Mouse (Mus musculus) liver, embryonic 13.5 days (tissue): ENCODE measurements around the gene Rpl7a. TPM values are rescaled to one million over a fixed set of nuclear protein-coding genes. Genes with fewer than 3 reads are reported as not detected.
"Not testable (repeated sequence)": the region's sequence is repeated elsewhere in the genome, so short reads cannot be mapped to it uniquely, and the experiment has no call there.

Experiments used
- ATAC-seq: fragments of 200-750 bp; cut with Nextera tagmentation; 2 replicates; pipeline ENCODE4 v1.8.0; 2017; ENCODE audit warnings: low read depth, mild to moderate bottlenecking, moderate number of reproducible peaks, moderate library complexity
- DNase-seq: peaks from one replicate; pipeline ENCODE4 v3.0.0; 2022
- H3K27ac ChIP-seq: fragments of 300-500 bp; sonication (generic); 2 replicates; pipeline ENCODE4 v1.5.1; 2015; ENCODE audit warnings: moderate library complexity, mild to moderate bottlenecking, inconsistent platforms
- H3K27me3 ChIP-seq: fragments of 300-500 bp; sonication (generic); 2 replicates; pipeline ENCODE4 v1.6.1; 2015; ENCODE audit warnings: mild to moderate bottlenecking, inconsistent platforms
- H3K36me3 ChIP-seq: fragments of 300-500 bp; sonication (generic); 2 replicates; pipeline ENCODE4 v1.6.1; 2015; ENCODE audit warnings: mild to moderate bottlenecking, inconsistent platforms
- H3K4me1 ChIP-seq: fragments of 300-500 bp; sonication (generic); replicated peaks from 2 replicates; pipeline ENCODE4 v1.6.1; 2015; ENCODE audit warnings: inconsistent platforms
- H3K4me2 ChIP-seq: fragments of 300-500 bp; sonication (generic); 2 replicates; pipeline ENCODE4 v1.6.1; 2015; ENCODE audit warnings: inconsistent platforms, mild to moderate bottlenecking, moderate library complexity
- H3K4me3 ChIP-seq: fragments of 300-500 bp; sonication (generic); replicated peaks from 2 replicates; pipeline ENCODE4 v1.5.1; 2015; ENCODE audit warnings: mild to moderate bottlenecking, inconsistent platforms
- H3K9ac ChIP-seq: fragments of 300-500 bp; sonication (generic); 2 replicates; pipeline ENCODE4 v1.6.1; 2015; ENCODE audit warnings: mild to moderate bottlenecking, inconsistent platforms
- H3K9me3 ChIP-seq: fragments of 300-500 bp; sonication (generic); replicated peaks from 2 replicates; pipeline ENCODE4 v1.6.1; 2016; ENCODE audit warnings: inconsistent platforms
- WGBS: fragments of 180-500 bp; shearing (Covaris S2); methylation state at CpG from one replicate; pipeline ENCODE4 v1.1.7; 2015; ENCODE audit not compliant: insufficient replicate concordance; 5-methylcytosine and 5-hydroxymethylcytosine counted together
- polyA plus RNA-seq: library from polyadenylated mRNA; unstranded; fragments of >200 nt; fragmentation: Nextera tagmentation; extraction: Ambion mirVana; gene quantifications from 2 replicates; pipeline ENCODE4 v1.2.1, GENCODE M21; 2015

Gene Rpl7a
- polyA plus RNA-seq = 557 and 577 TPM in 2 replicates

DNA sequence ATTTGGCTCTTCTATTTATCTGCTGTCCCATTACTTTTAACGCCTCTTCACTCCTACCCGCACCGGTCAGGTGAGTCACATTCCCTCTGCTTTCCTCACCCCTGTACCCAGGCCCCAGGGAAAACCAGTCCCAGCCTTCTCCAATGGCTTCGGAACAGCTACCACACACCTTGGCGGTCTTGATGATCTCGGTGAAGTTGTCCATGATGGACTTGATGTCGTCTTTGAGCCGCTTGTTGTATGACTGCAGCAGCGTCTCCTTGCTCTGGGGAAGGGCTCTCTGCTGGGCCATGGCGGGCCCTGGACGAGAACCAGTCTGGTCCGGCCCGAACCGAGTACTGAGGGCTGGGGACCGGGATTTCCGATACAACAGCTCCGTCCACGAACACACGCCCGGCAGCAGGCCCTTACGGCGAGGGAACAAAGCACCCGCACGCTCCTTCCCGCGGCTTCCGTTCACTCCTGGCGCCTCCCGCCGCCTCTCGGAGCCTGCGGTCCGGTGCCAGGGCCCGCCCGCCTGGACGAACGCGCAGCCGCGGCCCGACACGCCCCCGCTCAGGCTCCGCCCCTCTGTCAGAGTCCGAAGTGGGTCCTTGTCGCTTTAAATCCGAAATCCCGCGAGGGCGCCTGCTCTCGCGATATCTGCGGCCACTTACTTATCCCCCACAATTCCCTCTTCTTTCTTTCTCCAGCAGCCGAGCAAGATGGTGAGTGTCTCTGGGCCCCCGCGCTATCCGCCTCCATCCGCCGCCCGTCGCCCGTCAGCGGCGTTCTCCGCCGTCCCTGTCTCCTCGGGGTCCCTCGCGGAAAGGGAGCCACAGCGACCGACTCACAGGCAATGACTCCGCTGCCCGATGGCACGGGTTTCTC is at the start of gene Rpl7a, which contains the start of gene Med22:
Gene Rpl7a (plus strand): TSS at position 641 of the 870 bp plus-strand sequence.
Gene Med22 (minus strand): TSS at position 554 of the 870 bp plus-strand sequence.
- peak; percentile 99 for DNase-seq
- H3K4me3 ChIP-seq = peak within 1 kb of the TSS; percentile 77
- H3K4me2 ChIP-seq = peak within 1 kb of the TSS; percentile 97
- WGBS = under 1% methylated on average over 74 of the region's 74 CpGs
- H3K9ac ChIP-seq = peak within 1 kb of the TSS; percentile 98
- no peaks in the 10 kb centered on the region for H3K27me3 ChIP-seq
- peaks cover 72% of the 10 kb centered on the region for H3K36me3 ChIP-seq
- H3K9me3 ChIP-seq = no peaks in the 10 kb centered on the region
- peak within 1 kb of the TSS; percentile 94 for H3K27ac ChIP-seq
- ATAC-seq = peak; percentile 89
- peaks cover 69% of the 10 kb centered on the region for H3K4me1 ChIP-seq

DNA sequence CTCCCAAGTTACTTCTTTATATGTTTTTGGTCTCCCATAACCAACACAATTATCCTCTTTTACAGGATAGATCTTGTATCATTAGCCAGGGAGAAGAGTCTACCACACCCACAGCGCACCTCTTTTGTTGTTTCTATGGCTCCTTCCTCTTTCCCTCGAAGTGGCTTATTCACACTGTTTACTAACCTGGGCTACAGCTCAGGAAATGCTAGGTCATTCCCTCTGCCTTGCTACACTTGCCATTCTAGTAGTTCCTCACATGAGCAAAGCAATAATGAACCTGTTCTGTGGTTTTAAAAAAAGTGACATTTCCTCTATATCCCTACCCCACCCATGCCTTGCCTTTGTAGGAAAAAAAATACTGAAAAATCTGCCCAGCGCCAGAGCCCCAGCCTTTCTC is 47.7 kb upstream of the Rpl7a start:
- Histone ChIP-seq H3K36me3 (no peaks in the 10 kb centered on the region), H3K27ac (no peak overlapping the region), H3K9me3 (no peaks in the 10 kb centered on the region), H3K4me3 (no peak overlapping the region), H3K4me1 (no peaks in the 10 kb centered on the region), H3K4me2 (no peak overlapping the region), H3K9ac (no peak overlapping the region), H3K27me3 (no peaks in the 10 kb centered on the region; the same call in 1 of the 2 replicates)
- DNase-seq (no peak), ATAC-seq (no peak)
- 42% methylated on average over 3 of the region's 3 CpGs for WGBS

DNA sequence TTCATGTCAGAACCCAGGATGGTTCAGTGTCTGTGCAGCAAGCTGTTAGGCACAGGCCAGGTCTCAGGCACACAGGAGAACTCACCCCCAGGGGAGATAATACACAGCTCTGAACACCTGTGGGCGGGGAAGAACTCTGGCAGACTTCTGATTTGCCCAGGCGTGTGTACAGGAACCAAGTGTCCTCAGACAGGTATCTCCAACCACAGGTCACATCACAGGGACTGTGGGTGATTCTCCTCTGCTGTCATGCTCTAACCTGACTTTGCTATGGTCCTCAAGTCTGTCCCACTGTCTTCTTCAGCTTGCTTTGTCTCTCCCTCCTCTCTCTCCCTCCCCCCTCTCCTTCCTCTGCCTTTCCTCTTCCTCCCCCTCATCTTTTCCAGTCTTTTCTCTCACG is 45.7 kb upstream of the Rpl7a start, which contains the start of gene Abo:
Gene Abo (minus strand): TSS at position 101 of the 400 bp plus-strand sequence.
- no peak for ATAC-seq
- WGBS = 47% methylated on average over 3 of the region's 3 CpGs
- Histone ChIP-seq H3K27me3 (no peaks in the 10 kb centered on the region; the same call in 1 of the 2 replicates), H3K36me3 (no peaks in the 10 kb centered on the region), H3K4me1 (no peaks in the 10 kb centered on the region), H3K9ac (no peak within 1 kb of the TSS), H3K9me3 (no peaks in the 10 kb centered on the region), H3K27ac (no peak within 1 kb of the TSS), H3K4me3 (no peak within 1 kb of the TSS), H3K4me2 (no peak within 1 kb of the TSS)
- DNase-seq = no peak

DNA sequence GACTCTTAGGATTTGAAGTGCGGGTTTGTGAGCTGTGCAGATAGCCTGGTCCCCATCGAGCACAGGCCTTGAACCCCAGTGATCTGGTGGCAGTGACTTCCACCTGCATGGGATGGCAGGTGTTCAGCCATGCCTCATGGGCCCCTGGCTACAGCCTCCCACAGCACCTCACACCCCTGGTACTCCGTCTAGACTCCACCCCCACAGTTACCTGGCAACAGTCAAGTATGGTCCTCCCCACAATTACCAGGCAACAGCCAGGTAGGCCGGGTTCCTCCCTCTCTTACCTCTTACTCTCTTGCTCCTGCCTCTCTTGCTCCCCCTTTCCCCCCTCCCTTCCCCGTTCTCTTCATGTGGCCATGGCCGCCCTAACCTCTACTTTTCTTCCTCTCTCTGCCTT is 39.9 kb upstream of the Rpl7a start:
- ATAC-seq (no peak), DNase-seq (no peak)
- H3K27me3 ChIP-seq = peaks cover 4% of the 10 kb centered on the region; the same call in 1 of the 2 replicates
- no peaks in the 10 kb centered on the region for H3K36me3 ChIP-seq
- H3K27ac ChIP-seq = no peak overlapping the region
- no peak overlapping the region for H3K4me3 ChIP-seq
- no peaks in the 10 kb centered on the region for H3K9me3 ChIP-seq
- no peak overlapping the region for H3K9ac ChIP-seq
- no peaks in the 10 kb centered on the region for H3K4me1 ChIP-seq
- H3K4me2 ChIP-seq = no peak overlapping the region
- WGBS = 37% methylated on average over 6 of the region's 6 CpGs

DNA sequence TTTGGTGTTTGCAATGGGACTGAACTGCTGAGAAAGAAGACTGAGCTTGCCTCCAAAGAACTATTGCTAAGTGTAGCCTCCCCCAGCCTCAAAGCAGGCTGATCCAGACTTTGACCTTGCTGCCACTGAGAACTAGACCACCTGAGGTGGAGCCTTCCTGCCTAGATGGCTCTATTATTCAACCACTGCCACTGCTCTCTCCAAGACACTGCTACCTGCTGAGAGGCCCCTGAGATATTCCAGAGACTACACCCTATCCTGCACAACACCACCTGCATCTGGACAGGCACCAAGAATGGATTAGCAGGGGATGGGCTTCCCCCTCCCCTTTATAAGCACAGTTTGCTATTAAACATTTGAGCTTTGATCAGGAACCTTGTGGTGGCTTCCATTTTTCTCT is 32.0 kb upstream of the Rpl7a start:
- no peak for ATAC-seq
- no peaks in the 10 kb centered on the region for H3K36me3 ChIP-seq

DNA sequence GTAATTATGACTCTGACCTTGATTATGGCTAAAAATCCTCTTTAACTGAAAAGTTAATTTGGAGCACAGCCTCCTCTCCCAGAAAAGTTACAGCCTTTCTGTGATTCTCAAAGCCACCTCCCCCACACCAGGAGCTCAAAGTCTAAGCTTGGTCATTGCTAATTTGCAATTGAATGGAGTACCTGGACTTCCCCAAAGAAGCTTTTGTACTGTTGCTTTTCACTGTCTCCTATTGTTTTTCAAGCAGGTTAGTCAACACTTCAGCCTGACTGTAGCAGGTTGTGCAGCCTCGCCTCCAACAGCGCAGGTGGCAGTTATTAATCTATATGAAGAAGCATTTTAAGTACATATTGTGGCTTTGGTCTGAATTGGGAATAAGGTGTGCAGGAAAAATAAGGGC is 25.0 kb upstream of the Rpl7a start:
- H3K27ac ChIP-seq, H3K27me3 ChIP-seq, H3K4me3 ChIP-seq, H3K4me2 ChIP-seq, H3K9ac ChIP-seq, H3K4me1 ChIP-seq, ATAC-seq, DNase-seq, H3K9me3 ChIP-seq: not testable (repeated sequence)
- peaks cover 24% of the 10 kb centered on the region for H3K36me3 ChIP-seq
- WGBS = 74% methylated on average over 2 of the region's 2 CpGs

More for the DNA sequence above, 32.0 kb upstream of the Rpl7a start:
- H3K9ac ChIP-seq = no peak overlapping the region
- H3K4me1 ChIP-seq = no peaks in the 10 kb centered on the region
- no peak overlapping the region for H3K4me3 ChIP-seq
- H3K4me2 ChIP-seq = no peak overlapping the region
- no peak for DNase-seq
- H3K27ac ChIP-seq = no peak overlapping the region
- H3K9me3 ChIP-seq = no peaks in the 10 kb centered on the region
- H3K27me3 ChIP-seq = no peaks in the 10 kb centered on the region

DNA sequence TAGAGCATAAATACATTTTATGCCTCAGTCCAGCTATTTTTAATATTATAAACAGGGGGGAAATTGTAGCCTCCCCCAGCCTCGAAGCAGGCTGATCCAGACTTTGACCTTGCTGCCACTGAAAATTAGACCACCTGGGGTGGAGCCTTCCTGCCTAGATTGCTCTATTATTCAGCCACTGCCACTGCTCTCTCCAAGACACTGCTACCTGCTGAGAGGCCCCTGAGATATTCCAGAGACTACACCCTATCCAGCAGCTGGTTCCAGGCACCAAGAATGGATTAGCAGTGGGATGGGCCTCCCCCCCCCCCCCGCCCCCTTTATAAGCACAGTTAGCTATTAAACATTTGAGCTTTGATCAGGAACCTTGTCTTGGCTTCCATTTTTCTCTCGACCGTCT is 24.4 kb upstream of the Rpl7a start:
- not testable (repeated sequence) for H3K27me3 ChIP-seq, H3K4me3 ChIP-seq, H3K27ac ChIP-seq, H3K4me1 ChIP-seq, H3K9ac ChIP-seq, H3K9me3 ChIP-seq, H3K4me2 ChIP-seq, ATAC-seq, DNase-seq
- H3K36me3 ChIP-seq = peaks cover 30% of the 10 kb centered on the region
- 77% methylated on average over 4 of the region's 4 CpGs for WGBS

DNA sequence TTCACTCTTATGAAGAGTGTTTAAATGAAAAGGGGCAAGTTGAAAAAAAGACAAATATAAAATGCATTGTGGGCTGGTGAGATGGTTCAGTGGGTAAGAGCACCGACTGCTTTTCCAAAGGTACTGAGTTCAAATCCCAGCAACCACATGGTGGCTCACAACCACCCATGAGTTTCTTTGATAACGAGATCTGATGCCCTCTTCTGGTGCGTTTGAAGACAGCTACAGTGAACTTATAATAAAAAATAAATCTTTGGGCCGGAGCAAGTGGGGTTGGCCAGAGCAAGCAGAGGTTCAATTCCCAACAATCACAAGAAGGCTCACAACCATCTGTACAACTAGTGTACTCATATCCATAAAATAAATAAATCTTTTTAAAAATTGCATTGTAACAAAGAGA is 14.7 kb upstream of the Rpl7a start:
- WGBS = 71% methylated on average over 4 of the region's 4 CpGs
- Histone ChIP-seq H3K27ac (no peak overlapping the region), H3K4me1 (peaks cover 11% of the 10 kb centered on the region), H3K9me3 (no peaks in the 10 kb centered on the region), H3K4me2 (no peak overlapping the region), H3K36me3 (peaks cover 94% of the 10 kb centered on the region), H3K27me3 (no peaks in the 10 kb centered on the region), H3K9ac (no peak overlapping the region), H3K4me3 (no peak overlapping the region)
- DNase-seq (no peak), ATAC-seq (no peak)

DNA sequence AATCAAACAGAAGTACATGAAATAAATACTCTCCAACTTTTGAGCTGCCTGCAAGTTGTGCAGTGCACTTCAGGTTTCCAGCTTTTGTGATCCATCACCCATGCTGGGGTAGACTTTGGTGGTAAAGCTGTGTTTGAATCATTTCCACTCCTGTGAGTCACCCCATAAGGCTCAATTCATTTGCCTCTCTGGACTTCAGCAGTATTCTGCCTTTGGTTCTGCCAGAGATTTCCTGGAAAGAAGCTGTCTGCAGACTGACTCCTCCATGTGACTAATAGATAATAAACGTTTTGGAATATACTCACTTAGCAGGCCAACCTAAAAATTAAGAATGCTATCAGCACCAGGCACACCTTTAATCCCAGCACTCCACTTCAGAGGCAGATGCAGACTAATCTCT is 9.8 kb upstream of the Rpl7a start:
- peaks cover 71% of the 10 kb centered on the region for H3K36me3 ChIP-seq
- DNase-seq = no peak

DNA sequence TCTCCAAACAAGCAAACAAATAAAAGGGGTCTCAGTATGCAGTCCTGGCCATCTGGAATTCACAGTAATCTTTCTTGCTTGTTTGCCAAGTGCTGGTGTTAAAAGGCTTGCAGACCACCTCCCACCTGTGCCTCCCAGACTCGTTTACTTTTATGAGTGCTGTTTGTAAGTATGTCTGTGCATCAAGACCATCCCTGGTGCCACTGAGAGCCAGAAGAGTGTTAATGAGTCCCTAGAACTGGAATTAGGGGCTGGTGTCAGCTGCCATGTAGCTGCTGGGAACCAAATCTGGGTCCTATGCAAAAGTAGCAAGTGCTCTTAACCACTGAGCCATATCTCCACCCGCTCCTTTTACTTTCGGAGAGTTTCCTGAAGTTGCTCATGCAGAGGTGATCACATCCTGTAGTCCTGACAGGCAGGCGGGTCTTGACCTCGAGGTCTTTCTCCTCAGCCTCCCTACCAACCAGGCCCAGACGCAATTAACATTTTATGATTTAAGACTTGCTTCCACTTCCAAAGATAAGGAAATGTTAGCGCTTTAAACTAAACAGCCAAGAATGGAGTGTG is 8.6 kb upstream of the Rpl7a start:
- Histone ChIP-seq H3K27me3 (no peaks in the 10 kb centered on the region), H3K27ac (peak overlapping the region; percentile 91), H3K4me3 (peak overlapping the region; percentile 88), H3K4me1 (peaks cover 42% of the 10 kb centered on the region), H3K4me2 (peak overlapping the region; percentile 91), H3K36me3 (peaks cover 71% of the 10 kb centered on the region), H3K9ac (peak overlapping the region; percentile 89), H3K9me3 (no peaks in the 10 kb centered on the region)
- DNase-seq = no peak
- 5% methylated on average over 7 of the region's 7 CpGs for WGBS
- no peak for ATAC-seq

More for the DNA sequence above, 9.8 kb upstream of the Rpl7a start:
- WGBS = 17% methylated on average over 1 of the region's 1 CpGs
- no peaks in the 10 kb centered on the region for H3K27me3 ChIP-seq
- H3K9me3 ChIP-seq = no peaks in the 10 kb centered on the region
- H3K4me3 ChIP-seq = peak overlapping the region; percentile 88
- H3K4me1 ChIP-seq = peaks cover 42% of the 10 kb centered on the region
- peak overlapping the region; percentile 91 for H3K4me2 ChIP-seq
- no peak for ATAC-seq
- H3K27ac ChIP-seq = no peak overlapping the region
- peak overlapping the region; percentile 89; the same call in 1 of the 2 replicates for H3K9ac ChIP-seq

DNA sequence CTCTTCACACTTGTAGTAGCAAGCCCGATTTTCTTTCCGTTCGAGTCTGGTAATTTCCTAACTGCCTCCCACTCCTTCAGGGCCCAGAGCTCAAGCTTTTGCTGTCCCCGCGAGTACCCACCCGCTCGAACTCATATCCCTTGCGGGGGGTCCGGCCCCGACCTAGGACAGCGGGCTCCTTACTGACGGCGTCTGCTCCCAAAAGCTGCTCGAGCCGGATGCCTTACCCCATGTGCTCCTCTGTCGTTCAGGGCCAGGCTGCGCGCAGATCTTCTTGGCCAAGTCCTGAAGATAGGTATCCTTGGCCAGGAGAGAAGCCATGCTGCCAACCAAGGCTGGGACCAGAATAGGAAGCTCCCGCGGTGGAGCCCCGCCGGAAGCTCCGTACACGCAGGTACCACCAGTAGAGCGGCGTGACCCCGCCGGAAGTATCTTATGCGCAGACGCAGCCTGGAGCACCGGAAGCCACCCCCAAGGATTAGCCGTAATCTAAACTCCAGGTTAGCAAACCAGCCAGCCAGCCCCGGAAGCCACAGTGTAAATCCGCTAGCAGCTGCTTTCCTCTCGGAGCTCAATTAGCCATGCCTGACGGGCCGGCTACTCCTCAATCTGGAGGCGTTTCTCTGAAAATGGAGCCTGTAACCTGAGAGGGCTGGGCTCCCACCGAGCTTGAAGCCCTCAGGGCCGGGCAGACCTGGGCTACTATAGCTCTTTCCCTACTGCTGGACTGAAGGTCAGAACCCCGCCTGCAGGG is 7.9 kb upstream of the Rpl7a start, which contains the start of gene Surf6:
Gene Surf6 (minus strand): TSS at position 413 of the 754 bp plus-strand sequence.
- Histone ChIP-seq H3K4me3 (peak within 1 kb of the TSS; percentile 88), H3K4me1 (peaks cover 47% of the 10 kb centered on the region), H3K36me3 (peaks cover 71% of the 10 kb centered on the region), H3K27ac (peak within 1 kb of the TSS; percentile 91), H3K9ac (peak within 1 kb of the TSS; percentile 89), H3K9me3 (no peaks in the 10 kb centered on the region), H3K4me2 (peak within 1 kb of the TSS; percentile 91), H3K27me3 (no peaks in the 10 kb centered on the region)
- peak; percentile 93 for DNase-seq
- WGBS = under 1% methylated on average over 41 of the region's 41 CpGs
- ATAC-seq = peak; percentile 94
